Mouse (Mus musculus) T-cell, adult 2 months (primary cell): Measurements from ENCODE around the gene Gm28047.
"Not testable (repeated sequence)": the region's sequence is repeated elsewhere in the genome, so short reads cannot be mapped to it uniquely, and the experiment has no call there.

Experiments used
- DNase-seq: peaks from one replicate; pipeline ENCODE4 v3.0.0; 2022; ENCODE audit warnings: low spot score

The Gm28047 gene

DNA sequence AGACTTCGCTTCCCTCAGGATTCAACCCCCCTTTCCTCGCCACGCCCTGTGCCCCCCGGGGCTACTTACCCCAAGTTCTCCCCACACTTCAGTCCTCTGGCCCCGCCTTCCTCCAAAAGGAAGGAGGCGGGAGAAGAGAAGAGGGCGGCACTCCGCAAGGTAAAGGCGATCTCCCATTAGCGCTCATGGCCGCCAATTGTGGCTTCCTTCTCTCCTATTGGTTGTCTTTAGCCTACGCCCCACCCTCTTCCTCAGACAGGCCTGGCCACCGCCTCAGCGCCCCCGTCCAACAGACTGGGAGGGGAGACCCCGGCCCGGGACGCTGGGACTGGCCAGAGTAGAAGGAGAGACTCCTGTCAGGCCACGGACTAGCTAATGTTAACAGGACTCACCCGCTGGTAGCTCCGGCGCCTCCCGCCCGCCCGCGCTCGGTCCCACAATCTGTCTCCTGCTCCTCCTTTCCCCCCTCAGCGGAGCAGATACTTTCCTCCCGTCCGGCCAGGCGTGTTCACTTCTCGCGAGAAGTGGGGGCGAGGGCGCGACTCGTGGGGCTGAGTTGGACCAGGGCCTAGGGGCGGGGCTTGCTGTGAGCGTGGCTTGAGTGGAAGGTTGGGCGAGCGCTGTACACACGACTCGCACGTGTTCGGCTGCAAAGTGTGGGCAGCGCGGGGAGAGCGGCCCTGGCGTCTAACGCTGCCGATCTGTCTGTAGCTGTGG is at the start of gene Gm28047, which contains the start of gene Atf7:
TSS of gene Gm28047 (minus strand) at position 98 of the 717 bp plus-strand sequence.
TSS of gene Atf7 (minus strand) at position 495 of the 717 bp plus-strand sequence.
- peak; percentile 99 for DNase-seq

DNA sequence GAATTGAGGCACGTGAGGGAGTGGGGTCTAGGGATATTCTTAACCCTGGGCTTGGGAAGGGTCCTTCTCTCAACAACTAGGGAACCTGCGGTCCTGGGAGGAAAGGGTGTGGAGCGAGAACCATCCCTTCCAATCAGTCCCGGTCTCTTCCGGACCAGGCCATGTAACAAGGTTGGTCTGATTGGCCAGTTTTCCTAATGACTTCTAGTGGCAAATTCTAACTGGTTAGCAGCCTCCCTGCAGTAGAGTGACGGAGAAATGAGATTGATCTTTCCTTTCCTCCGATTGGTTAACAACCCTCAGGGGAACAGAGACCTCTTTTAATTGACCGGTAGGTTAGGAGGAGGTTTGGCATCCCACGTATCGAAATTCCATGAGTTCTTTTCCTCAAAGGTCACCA is 48.7 kb upstream of the Gm28047 start:
- DNase-seq, result no peak

GRCm38 (mm10) chr15:102672215-102673071 is 47.6 kb upstream of the Gm28047 start, which contains the start of gene Atp5g2:
Gene Atp5g2 (minus strand): TSS chr15:102672352.
- no peak for DNase-seq

- peak; percentile 46 for DNase-seq
Observed at GRCm38 (mm10) chr15:102671721-102672214, 46.9 kb upstream of the Gm28047 start.

DNA sequence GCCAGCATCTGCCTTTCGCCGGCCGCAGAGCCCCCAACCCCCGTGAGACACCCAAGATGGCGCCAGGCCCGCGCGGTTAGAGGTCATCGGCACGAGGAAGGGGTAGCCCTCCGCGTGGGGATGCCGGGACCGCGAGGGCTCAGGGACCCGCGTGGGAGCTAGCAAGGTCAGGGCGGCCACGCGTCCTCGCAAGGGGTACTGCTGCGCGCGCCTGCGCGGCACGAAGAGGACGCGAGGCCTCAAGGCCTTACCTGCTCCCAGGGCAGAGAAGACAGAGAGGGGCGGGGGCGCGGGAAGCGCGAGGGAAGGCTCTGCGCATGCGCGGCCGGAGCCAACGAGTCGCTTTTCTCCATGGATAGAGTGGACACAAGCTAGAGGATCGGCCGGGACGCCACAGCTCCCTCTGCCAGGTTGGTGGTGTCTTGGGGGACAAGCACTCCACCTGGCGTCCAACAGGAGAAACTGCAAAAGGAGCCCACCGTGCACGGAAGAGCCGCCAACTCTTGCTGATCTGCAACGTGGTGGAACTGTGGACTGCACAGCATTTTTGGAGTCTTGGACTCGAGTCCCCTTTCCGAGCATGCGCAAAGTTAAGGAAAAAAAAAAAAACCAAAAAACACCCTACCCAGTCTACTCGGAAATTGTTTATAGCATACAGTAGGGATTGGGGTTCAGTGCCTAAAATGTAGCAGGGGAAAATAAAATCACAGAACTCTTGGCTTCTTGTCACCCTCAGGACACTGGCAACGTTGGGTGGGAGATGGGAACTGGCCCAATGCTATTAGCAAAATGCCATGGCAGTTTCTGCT is 46.1 kb upstream of the Gm28047 start:
- peak; percentile 97 for DNase-seq

DNA sequence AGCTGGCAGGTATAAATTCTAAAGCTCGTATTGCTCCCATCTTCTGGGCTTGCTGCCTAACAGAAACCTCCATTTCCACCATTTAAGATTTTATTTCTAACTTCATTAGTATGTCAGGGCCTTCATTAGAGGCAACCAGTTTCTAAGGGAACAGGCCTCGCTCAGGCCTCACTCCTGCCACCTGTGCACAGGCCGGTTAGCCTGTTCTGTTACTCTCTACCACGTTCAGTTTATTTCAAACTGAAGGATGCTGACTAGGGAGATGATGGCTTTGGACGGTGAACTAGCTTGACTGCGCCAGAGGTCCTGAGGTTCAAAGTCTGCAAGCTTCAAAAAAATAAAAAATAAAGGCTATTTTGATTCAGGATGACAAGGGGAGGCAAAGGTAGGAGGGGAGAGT is 45.4 kb upstream of the Gm28047 start:
- DNase-seq, result no peak

GRCm38 (mm10) chr15:102669571-102669970 is 44.7 kb upstream of the Gm28047 start:
- DNase-seq, result no peak

GRCm38 (mm10) chr15:102665494-102665893 is 40.6 kb upstream of the Gm28047 start:
- DNase-seq, result peak; percentile 67

DNA sequence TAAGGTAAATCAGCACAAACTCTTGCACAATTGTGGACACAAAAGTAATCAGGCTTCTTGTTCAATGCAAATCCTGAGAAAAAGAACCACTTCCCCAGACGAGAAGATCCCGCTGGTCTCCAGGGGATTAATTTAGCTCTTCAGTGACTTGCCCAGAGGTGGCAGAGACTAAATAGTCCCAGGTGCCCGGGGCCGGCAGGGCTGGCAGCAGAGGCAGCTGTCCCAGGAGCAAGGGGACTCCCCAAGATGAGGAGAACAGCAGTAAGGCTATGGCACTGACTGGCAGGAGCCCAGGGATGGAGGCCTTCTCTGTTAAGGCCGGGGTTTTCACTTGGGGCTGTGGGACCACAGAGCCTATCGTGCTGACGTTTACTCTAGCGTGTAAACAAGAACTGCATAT is 39.0 kb upstream of the Gm28047 start:
- DNase-seq, result no peak

DNA sequence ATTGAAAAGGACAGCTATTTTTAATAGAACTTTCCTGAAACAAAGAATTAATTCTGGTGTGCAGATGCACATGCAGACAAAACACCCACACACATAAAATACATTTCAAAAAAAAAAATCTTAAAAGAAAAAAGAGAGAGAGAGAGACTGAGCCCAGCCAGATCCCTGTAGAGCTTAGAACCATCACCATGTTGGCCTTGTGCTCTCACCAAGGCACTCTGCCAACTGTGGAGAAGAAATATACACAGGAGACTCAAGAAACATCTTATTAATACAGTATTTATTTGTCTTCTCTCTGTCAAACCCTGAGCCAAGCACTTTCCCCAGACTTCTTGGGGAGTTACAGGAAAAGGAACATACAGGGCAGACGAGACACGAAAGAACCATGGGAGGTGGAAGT is 37.7 kb upstream of the Gm28047 start:
- not testable (repeated sequence) for DNase-seq

GRCm38 (mm10) chr15:102657926-102658381 is 33.1 kb upstream of the Gm28047 start:
- DNase-seq, result no peak

- no peak for DNase-seq
Observed at GRCm38 (mm10) chr15:102656658-102657057, 31.8 kb upstream of the Gm28047 start.

DNA sequence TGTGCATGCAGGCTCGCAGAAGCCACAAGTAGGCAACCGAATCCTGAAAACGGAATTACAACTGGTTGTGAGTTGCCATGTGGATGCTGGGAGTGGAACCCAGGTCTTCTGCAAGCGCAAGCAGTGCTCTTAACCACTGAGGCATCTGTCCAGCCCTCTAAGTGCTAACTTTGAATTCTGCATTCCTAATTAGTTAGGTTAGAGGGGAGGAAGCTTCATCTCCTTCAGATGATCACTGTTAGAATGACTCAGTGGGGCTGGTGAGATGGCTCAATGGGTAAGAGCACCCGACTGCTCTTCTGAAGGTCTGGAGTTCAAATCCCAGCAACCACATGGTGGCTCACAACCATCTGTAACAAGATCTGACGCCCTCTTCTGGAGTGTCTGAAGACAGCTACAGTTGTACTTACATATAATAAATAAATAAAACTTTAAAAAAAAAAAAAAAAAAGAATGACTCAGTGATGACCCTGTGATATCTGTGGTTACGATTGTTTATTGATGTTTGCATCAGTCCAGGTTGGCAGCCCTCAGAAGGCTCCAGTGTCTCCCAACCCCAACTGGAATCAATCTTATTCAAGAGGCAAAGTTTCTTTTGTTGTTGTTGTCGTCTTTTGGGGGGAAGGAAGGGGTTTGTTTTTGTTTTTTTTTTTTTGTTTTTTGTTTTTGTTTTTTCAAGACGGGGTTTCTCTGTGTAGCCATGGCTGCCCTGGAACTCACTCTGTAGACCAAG is 27.2 kb upstream of the Gm28047 start:
- not testable (repeated sequence) for DNase-seq

DNA sequence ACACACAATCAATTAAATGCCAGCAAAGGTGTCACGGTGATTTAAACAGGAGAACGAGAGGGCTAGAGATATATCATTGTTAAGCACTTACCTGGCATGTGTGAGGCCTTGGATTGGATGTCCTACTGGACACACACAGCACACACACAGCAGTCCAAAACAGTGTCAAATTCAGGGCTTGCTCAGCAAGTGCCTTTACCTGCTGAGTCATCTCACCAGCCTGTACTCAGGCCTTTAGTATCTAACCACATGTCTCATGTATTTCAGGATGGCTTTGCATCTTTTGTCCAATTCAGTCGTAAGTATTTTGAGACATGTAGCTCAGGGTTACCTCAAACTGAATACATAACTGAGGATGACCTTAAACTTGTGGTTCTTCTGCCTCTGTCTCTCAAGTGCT is 26.2 kb upstream of the Gm28047 start:
- no peak for DNase-seq

- no peak for DNase-seq
Observed at GRCm38 (mm10) chr15:102635817-102636216, 10.9 kb upstream of the Gm28047 start.

- no peak for DNase-seq
Observed at GRCm38 (mm10) chr15:102634684-102635083, 9.8 kb upstream of the Gm28047 start.

GRCm38 (mm10) chr15:102625687-102626055 is 804 bp upstream of the Gm28047 start:
- no peak for DNase-seq

- DNase-seq, result no peak
Observed at GRCm38 (mm10) chr15:102624291-102624969, 437 bp downstream of the Gm28047 start.

- DNase-seq, result no peak
Observed at GRCm38 (mm10) chr15:102623121-102623520, 1.7 kb downstream of the Gm28047 start.

GRCm38 (mm10) chr15:102622536-102622935 is 2.3 kb downstream of the Gm28047 start:
- no peak for DNase-seq

DNA sequence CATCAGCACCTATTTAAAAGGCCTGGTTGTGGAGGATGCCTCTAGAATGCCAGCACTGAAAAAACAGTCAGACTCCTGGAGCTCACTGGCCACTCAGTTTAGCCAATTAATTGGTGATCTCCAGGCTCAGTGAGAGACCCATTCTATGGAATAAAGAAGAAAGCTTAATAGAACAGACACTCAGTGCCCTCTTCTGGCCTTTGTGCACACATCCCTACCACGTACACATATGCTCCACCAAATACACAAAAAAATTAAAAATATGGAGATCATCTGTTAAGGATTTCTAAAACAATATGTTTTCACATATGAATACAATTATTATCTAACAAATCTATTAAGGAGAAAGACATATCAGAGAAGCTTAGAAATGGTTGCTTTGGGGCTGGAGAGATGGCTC is 4.1 kb downstream of the Gm28047 start:
- no peak for DNase-seq
